Mouse (Mus musculus) lung, embryonic 15.5 days (tissue): Measurements from ENCODE around the gene Ttc4. TPM values are rescaled to one million over a fixed set of nuclear protein-coding genes. Genes with fewer than 3 reads are reported as not detected.

ENCODE experiments used
- ATAC-seq: fragments of 200-750 bp; cut with Nextera tagmentation; 2 replicates; pipeline ENCODE4 v1.8.0; 2017; ENCODE audit warnings: moderate number of reproducible peaks, borderline replicate concordance; ENCODE audit not compliant: low FRiP score, low TSS enrichment; ENCODE audit errors: extremely low read depth
- H3K27ac ChIP-seq: fragments of 300-500 bp; sonication (generic); 2 replicates; pipeline ENCODE4 v1.5.1; 2015; ENCODE audit warnings: moderate library complexity, mild to moderate bottlenecking, inconsistent platforms
- H3K27me3 ChIP-seq: fragments of 300-500 bp; sonication (generic); 2 replicates; pipeline ENCODE4 v1.6.1; 2015; ENCODE audit warnings: inconsistent platforms
- H3K36me3 ChIP-seq: fragments of 300-500 bp; sonication (generic); 2 replicates; pipeline ENCODE4 v1.6.1; 2015; ENCODE audit warnings: inconsistent platforms
- H3K4me1 ChIP-seq: fragments of 300-500 bp; sonication (generic); 2 replicates; pipeline ENCODE4 v1.6.1; 2015; ENCODE audit warnings: inconsistent platforms
- H3K4me2 ChIP-seq: fragments of 300-500 bp; sonication (generic); 2 replicates; pipeline ENCODE4 v1.6.1; 2015; ENCODE audit warnings: inconsistent platforms, mild to moderate bottlenecking, moderate library complexity
- H3K4me3 ChIP-seq: fragments of 300-500 bp; sonication (generic); 2 replicates; pipeline ENCODE4 v1.5.1; 2015; ENCODE audit warnings: mild to moderate bottlenecking, inconsistent platforms
- H3K9ac ChIP-seq: fragments of 300-500 bp; sonication (generic); 2 replicates; pipeline ENCODE4 v1.6.1; 2015; ENCODE audit warnings: inconsistent platforms
- H3K9me3 ChIP-seq: fragments of 300-500 bp; sonication (generic); 2 replicates; pipeline ENCODE4 v1.6.1; 2016; ENCODE audit warnings: inconsistent platforms
- WGBS: fragments of 180-500 bp; shearing (Covaris S2); methylation state at CpG from one replicate; pipeline ENCODE4 v1.1.7; 2015; 5-methylcytosine and 5-hydroxymethylcytosine counted together
- polyA plus RNA-seq: library from polyadenylated mRNA; unstranded; fragments of >200 nt; fragmentation: Nextera tagmentation; extraction: Ambion mirVana; gene quantifications from 2 replicates; pipeline ENCODE4 v1.2.1, GENCODE M21; 2015

Gene Ttc4
- polyA plus RNA-seq, 1 experiment from 2014 or later: 91.5 TPM

DNA sequence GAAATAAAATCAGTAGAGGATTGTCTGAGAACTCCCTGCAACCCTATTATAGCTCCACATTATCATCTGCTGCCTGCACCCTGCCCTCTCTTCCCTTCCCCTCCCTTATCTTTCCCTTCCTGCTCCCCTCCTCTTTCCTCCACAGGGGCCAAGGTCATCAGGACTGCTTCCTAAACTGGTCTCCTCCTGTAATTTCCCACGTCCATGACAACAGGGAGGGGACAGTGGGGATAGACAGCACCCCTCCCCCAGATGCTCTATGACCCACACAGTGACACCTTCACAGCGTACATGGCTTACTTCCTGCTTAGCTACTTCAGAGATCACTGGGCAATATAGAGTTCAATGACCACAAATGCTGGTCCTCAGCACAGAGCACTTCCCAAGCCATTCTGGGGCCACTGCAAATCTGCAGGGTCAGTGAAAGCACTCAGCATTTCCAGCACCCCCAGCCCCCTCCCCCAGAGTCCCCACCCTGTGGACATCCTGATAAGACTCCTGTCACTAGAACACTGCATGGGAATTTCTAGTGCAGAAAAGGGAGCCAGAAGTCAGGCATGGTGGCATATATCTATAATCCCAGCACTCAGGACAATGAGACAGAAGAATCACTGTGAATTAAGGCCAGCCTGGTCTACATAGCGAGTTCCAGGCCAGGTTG lies 10.0 kb upstream of the Ttc4 start:
- H3K4me2 ChIP-seq: no peak overlapping the region
- 38% methylated on average over 3 of the region's 3 CpGs for WGBS
- H3K9me3 ChIP-seq: no peaks in the 10 kb centered on the region
- no peak for ATAC-seq
- no peaks in the 10 kb centered on the region for H3K27me3 ChIP-seq
- H3K4me3 ChIP-seq: no peak overlapping the region
- H3K27ac ChIP-seq: no peak overlapping the region
- H3K36me3 ChIP-seq: no peaks in the 10 kb centered on the region
- H3K9ac ChIP-seq: no peak overlapping the region
- no peaks in the 10 kb centered on the region for H3K4me1 ChIP-seq

DNA sequence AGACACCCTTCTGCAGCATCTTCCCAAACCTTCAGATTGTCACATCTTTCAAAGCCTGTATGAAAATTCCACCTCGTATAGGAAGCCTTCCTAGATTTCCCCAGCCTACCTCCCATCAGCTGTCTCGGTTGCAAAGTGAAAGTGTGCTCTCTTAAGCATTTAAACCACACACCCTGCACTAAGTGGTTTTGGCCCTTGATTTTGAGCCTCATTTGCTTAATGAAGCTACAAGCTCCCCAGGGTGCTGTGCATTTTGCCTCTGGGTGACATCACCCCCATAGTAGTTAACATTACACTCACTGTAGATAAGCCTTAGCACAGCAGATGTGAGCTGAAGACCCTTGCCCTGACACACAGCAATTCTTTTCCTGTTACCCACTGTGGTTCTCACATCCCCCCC lies 2.2 kb upstream of the Ttc4 start:
- Histone ChIP-seq H3K27ac (no peak overlapping the region), H3K9me3 (no peaks in the 10 kb centered on the region), H3K27me3 (no peaks in the 10 kb centered on the region), H3K4me1 (peaks cover 10% of the 10 kb centered on the region), H3K4me3 (no peak overlapping the region), H3K9ac (no peak overlapping the region), H3K4me2 (no peak overlapping the region), H3K36me3 (peaks cover 9% of the 10 kb centered on the region; the same call in 1 of the 2 replicates)
- 38% methylated on average over 2 of the region's 2 CpGs for WGBS
- no peak for ATAC-seq

DNA sequence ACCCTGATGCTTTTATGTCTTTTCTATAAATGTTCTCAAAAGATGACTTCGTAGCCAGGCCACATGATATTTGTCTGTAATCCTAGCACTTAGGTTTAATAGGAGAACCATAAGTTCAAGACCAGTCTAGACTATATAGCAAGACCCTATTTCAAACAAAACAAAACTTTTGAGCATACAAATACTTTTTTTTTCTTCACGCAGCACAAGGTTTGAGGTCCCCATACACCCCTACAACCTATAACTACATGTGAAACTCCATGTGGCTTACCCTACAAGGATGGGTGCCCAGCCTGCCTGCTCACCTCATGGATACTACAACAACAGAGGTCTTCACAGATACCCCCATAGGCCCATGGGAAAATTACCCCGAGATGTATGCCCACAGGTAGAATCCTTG lies 408 bp upstream of the Ttc4 start:
- no peak overlapping the region for H3K9ac ChIP-seq
- no peaks in the 10 kb centered on the region for H3K9me3 ChIP-seq
- peaks cover 27% of the 10 kb centered on the region; the same call in 1 of the 2 replicates for H3K36me3 ChIP-seq
- peak overlapping the region; percentile 69; the same call in 1 of the 2 replicates for H3K4me2 ChIP-seq
- H3K27me3 ChIP-seq: no peaks in the 10 kb centered on the region
- WGBS: 50% methylated on average over 3 of the region's 3 CpGs
- ATAC-seq: peak; percentile 33; the same call in 1 of the 2 replicates
- peaks cover 10% of the 10 kb centered on the region for H3K4me1 ChIP-seq
- H3K27ac ChIP-seq: no peak overlapping the region
- H3K4me3 ChIP-seq: peak overlapping the region; percentile 85

DNA sequence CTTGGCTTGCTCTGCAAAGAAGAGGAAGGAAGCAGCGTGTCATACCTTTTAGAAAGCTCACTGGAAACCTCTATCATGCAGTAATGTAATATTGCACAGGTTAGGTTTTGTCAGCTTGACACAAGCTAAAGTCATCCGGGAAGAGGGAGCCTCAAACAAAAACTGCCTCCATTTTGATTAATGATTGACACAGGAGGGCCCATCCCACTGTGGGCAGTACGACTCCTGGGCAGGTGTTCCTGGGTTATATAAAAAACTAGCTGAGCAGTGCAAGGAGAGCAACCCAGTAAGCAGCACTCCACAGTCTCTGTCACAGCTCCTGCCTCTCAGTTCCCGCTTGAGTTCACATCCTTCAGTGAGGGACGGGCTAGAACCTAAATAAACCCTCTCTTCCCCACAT lies 2.0 kb downstream of the Ttc4 start:
- H3K36me3 ChIP-seq: peaks cover 51% of the 10 kb centered on the region
- WGBS: 84% methylated on average over 5 of the region's 5 CpGs

DNA sequence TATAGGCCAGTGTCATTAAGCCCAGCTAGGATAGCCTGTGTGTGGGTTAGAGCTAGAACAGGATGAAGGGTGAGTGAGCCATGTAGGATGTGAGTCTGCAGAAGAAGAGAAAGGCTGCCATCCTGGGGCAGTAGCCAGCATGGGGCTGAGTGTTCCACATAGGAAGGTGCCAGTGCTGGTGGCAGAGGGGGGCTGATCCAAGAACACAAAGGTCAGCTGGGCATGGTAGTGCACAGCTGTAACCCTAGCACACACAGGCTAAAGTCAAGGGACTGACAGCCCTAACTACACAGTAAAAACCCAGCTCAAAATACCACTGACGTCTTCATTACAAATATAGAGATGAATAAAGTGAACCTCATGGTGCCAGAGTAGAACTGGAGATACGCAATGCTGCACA lies 12.2 kb downstream of the Ttc4 start:
- Histone ChIP-seq H3K27ac (no peak overlapping the region), H3K4me2 (no peak overlapping the region), H3K4me1 (no peaks in the 10 kb centered on the region), H3K9ac (no peak overlapping the region), H3K4me3 (no peak overlapping the region), H3K27me3 (no peaks in the 10 kb centered on the region), H3K36me3 (peaks cover 94% of the 10 kb centered on the region), H3K9me3 (no peaks in the 10 kb centered on the region)
- 87% methylated on average over 2 of the region's 2 CpGs for WGBS
- no peak for ATAC-seq

More for the DNA sequence above, 2.0 kb downstream of the Ttc4 start:
- Histone ChIP-seq H3K9me3 (no peaks in the 10 kb centered on the region), H3K9ac (no peak overlapping the region), H3K4me3 (no peak overlapping the region), H3K4me1 (peaks cover 10% of the 10 kb centered on the region), H3K27me3 (no peaks in the 10 kb centered on the region), H3K4me2 (no peak overlapping the region), H3K27ac (no peak overlapping the region)
- ATAC-seq: no peak

DNA sequence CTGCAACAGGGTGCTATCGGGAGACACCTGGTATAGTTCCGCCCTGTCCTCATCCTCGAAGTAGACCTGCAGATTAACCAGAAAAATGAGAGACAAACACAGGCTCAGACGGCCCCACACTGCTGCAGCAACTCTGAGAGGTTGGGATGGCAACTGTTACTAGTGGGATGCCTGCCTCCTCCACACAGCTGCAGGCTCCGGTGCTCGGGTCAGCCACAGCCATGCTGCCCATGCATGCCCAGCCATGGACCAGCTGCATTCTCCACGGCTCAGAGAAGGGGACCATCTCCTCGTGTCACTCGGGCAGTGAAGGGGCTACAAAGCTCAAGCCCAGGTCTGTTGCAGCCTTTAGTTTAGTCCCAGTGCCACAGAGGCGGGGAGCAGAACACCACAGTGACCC lies 13.1 kb downstream of the Ttc4 start:
- WGBS: 93% methylated on average over 10 of the region's 10 CpGs
- Histone ChIP-seq H3K36me3 (peaks cover 96% of the 10 kb centered on the region), H3K9me3 (no peaks in the 10 kb centered on the region), H3K27ac (no peak overlapping the region), H3K4me1 (no peaks in the 10 kb centered on the region), H3K4me2 (no peak overlapping the region), H3K9ac (no peak overlapping the region), H3K27me3 (no peaks in the 10 kb centered on the region), H3K4me3 (no peak overlapping the region)
- no peak for ATAC-seq

DNA sequence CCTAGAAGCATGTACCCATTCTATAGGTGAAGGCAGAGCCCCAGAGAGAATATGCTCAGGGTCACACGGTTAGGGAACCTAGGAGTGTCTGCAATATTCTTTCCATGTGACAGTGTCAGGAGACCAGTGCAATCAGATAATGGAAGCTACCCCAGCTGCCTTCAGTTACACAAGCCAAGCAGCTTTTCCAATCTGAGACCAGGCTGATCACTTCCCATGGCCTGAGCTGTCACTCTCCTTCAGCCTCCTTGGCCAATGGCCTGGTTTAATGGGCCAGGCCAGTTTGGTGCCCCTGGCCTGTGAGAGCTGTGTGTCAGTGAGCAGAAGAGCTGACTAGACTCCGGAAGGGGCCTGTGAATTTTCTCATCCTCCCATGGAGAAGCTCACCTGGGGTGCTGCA lies 13.5 kb downstream of the Ttc4 start:
- H3K27ac ChIP-seq: no peak overlapping the region
- H3K27me3 ChIP-seq: no peaks in the 10 kb centered on the region
- no peak overlapping the region for H3K9ac ChIP-seq
- H3K4me3 ChIP-seq: no peak overlapping the region
- no peak overlapping the region for H3K4me2 ChIP-seq
- 94% methylated on average over 2 of the region's 2 CpGs for WGBS
- H3K9me3 ChIP-seq: no peaks in the 10 kb centered on the region
- H3K36me3 ChIP-seq: peaks cover 96% of the 10 kb centered on the region
- no peaks in the 10 kb centered on the region for H3K4me1 ChIP-seq
- ATAC-seq: no peak

DNA sequence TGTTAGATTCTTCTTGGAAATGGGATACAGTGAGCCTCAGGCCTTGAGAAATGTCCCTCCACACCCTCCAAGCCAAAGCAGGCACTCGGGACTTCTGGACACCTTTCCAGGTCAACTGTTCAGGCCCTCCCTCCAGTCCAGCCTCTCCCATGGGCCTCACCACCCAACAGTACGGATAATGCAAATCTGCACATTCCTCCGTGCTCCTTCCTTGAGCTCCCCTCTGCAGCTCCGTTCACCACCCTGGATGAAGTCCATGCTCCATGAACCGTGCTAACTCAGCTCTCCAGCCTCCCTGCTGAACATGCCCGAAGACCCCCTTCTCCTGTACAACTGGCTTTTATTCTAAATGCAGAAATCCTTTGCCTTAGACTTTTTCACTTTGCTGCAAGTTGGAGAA lies 14.0 kb downstream of the Ttc4 start:
- H3K4me2 ChIP-seq: no peak overlapping the region
- 93% methylated on average over 6 of the region's 6 CpGs for WGBS
- H3K4me1 ChIP-seq: no peaks in the 10 kb centered on the region
- no peak for ATAC-seq
- no peak overlapping the region for H3K4me3 ChIP-seq
- H3K36me3 ChIP-seq: peaks cover 91% of the 10 kb centered on the region
- H3K9me3 ChIP-seq: no peaks in the 10 kb centered on the region
- no peak overlapping the region for H3K9ac ChIP-seq
- no peaks in the 10 kb centered on the region for H3K27me3 ChIP-seq
- H3K27ac ChIP-seq: no peak overlapping the region

DNA sequence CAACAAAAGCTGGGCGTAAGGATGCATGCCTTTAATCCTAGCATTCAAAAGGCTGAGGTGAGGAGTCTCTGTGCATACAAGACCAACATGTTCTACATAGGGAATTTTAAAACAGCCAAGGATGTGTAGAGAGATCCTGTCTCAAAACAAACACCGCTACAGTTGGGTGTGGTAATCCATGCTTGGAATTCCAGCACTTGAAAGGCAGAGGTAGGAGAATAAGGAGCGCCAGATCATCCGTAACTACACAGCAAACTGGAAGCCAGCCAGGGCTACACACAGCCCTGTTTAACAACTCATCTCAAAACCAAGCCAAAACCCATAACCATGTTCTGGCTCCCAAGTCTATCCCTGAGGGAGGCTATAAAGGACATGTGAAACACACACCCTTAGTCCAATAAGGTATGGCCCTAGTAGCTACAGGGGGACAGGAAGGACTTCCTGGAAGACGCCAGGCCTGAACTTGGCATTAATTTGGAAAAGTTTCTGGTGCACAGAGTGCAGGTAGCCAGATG lies 14.7 kb downstream of the Ttc4 start:
- 79% methylated on average over 5 of the region's 5 CpGs for WGBS
- H3K27me3 ChIP-seq: no peaks in the 10 kb centered on the region
- H3K36me3 ChIP-seq: peaks cover 88% of the 10 kb centered on the region
- H3K4me2 ChIP-seq: no peak overlapping the region
- H3K27ac ChIP-seq: no peak overlapping the region
- H3K9ac ChIP-seq: no peak overlapping the region
- no peak overlapping the region for H3K4me3 ChIP-seq
- ATAC-seq: no peak
- no peaks in the 10 kb centered on the region for H3K9me3 ChIP-seq
- no peaks in the 10 kb centered on the region for H3K4me1 ChIP-seq

DNA sequence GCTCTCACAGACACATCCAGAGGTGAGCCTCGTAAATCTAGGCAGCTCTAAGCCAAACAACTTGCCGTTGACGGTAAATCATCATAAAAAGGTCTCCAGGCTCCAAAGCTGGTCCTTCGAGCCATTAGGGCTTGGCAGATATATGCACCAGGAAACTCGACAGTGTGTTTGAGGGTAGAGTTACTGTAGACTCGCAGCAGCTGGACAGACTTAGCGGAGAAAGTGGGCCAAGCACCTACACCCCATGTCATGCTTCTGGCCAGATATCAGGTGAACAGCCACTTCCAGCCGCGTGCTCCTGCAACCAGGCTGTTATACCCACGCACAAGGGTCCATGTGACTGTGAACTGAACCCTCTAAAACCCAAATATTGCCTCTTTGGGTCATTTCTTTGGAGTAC lies 23.1 kb downstream of the Ttc4 start:
- 86% methylated on average over 10 of the region's 10 CpGs for WGBS
- no peak for ATAC-seq

DNA sequence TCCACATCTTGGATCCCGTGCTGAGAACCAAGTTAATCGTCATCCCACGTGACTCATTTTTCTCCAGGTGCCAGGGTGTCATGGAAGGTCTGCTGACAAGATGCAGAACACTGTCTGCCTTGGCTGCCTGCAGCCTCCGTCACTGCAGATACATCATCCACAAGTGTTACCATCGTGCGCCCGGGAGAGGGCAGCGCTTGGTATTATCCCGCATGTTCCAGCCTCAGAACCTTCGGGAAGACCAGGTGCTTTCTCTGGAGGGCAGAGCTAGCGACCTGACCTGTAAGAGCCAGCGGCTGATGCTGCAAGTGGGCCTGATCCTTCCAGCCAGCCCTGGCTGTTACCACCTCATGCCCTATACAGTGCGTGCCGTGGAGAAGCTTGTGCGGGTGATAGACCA lies 25.7 kb downstream of the Ttc4 start:
- H3K9ac ChIP-seq: no peak overlapping the region
- WGBS: 88% methylated on average over 15 of the region's 15 CpGs
- no peak for ATAC-seq
- H3K36me3 ChIP-seq: peaks cover 30% of the 10 kb centered on the region
- no peak overlapping the region for H3K4me2 ChIP-seq
- no peak overlapping the region for H3K27ac ChIP-seq
- peaks cover 9% of the 10 kb centered on the region for H3K4me1 ChIP-seq
- no peaks in the 10 kb centered on the region for H3K27me3 ChIP-seq
- H3K9me3 ChIP-seq: no peaks in the 10 kb centered on the region
- no peak overlapping the region for H3K4me3 ChIP-seq

More for the DNA sequence above, 23.1 kb downstream of the Ttc4 start:
- no peak overlapping the region for H3K4me3 ChIP-seq
- no peak overlapping the region for H3K9ac ChIP-seq
- no peak overlapping the region for H3K4me2 ChIP-seq
- H3K27me3 ChIP-seq: no peaks in the 10 kb centered on the region
- peaks cover 9% of the 10 kb centered on the region for H3K4me1 ChIP-seq
- H3K27ac ChIP-seq: no peak overlapping the region
- no peaks in the 10 kb centered on the region for H3K9me3 ChIP-seq
- peaks cover 43% of the 10 kb centered on the region for H3K36me3 ChIP-seq

DNA sequence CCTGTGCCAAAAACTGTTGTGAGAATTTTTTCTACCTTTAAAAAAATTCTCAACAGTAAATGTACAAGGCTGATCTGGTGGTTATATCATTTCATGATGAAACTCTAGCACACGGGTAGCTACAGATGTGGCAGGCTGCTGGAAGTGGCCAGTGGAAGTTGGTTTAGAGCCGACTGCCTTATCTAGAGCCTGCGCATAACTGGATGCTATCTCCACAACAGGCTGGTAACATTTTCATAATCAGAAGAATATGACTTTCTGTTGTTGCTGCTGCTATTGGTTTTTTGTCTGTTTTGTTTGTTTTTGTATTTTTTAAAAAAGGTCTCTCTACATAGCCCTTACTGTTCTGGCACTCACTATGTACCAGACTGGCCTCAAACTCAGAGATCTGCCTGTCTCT lies 26.2 kb downstream of the Ttc4 start:
- WGBS: 88% methylated on average over 3 of the region's 3 CpGs
- H3K27me3 ChIP-seq: no peaks in the 10 kb centered on the region
- peaks cover 9% of the 10 kb centered on the region for H3K4me1 ChIP-seq
- no peaks in the 10 kb centered on the region for H3K9me3 ChIP-seq
- no peak overlapping the region for H3K9ac ChIP-seq
- no peak for ATAC-seq
- no peak overlapping the region for H3K27ac ChIP-seq
- H3K36me3 ChIP-seq: peaks cover 28% of the 10 kb centered on the region
- H3K4me3 ChIP-seq: no peak overlapping the region
- no peak overlapping the region for H3K4me2 ChIP-seq
